Comparison of ENCODE assay signal across 8 mouse cellular contexts in the genomic region with DNA sequence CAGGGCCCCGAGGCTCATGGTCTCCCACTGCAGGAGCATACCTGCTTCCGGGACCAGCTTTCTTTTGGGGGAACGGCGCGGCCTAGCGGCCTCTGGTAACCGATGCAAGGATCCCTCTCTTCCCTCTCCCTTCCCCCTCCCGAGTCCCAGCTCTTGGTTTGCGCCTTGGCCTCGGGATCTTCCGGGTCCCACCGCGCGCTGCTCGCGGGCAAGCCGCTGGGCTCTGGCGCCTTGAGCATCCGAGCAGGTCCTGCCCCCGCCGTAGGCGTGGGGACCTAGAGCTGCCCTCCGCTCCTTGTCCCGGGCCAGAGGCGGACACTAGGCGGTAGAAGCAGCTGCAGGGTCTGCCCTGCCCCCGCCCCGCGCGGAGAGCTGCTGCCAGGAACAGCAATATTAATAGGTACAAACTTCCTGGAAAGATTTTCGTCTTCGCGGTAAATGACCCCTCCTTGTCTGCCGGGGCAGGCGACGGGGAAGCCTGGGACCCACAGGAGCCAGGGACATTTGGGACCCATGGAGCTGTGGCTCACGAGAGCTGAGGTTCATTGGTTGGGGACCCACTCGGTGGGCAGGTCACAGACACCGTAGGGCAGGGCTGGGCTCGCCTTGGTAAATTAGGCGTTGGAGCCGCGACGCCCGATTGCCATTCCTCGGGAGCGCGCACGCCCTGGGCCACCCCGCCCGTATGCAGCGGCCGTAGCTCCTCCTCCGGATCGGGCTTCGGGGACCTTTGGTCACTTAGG. TPM values are rescaled to one million over a fixed set of nuclear protein-coding genes. Genes with fewer than 3 reads are reported as not detected.
DNase-seq lines count a peak whose midpoint lies in the region; ATAC-seq lines count a peak whose summit lies in the region.

No protein-coding gene starts in this region.

- ATAC-seq in embryonic facial prominence, embryonic 12.5 days (ENCODE audit: insufficient number of reproducible peaks, insufficient read depth, low FRiP score, low TSS enrichment), result peak; percentile 85
- peak; percentile 86 for ATAC-seq in midbrain, embryonic 12.5 days (ENCODE audit: low FRiP score, low read depth)

- peaks cover 19% of the 10 kb centered on the region; the same call in 1 of the 2 replicates for H3K4me1 ChIP-seq in embryonic facial prominence, embryonic 12.5 days
- peaks cover 20% of the 10 kb centered on the region for H3K4me1 ChIP-seq in limb, embryonic 10.5 days
- H3K4me1 ChIP-seq in midbrain, embryonic 12.5 days, result peaks cover 23% of the 10 kb centered on the region; the same call in 1 of the 2 replicates

- no peaks in the 10 kb centered on the region for H3K36me3 ChIP-seq in embryonic facial prominence, embryonic 12.5 days
- H3K36me3 ChIP-seq in limb, embryonic 10.5 days, result no peaks in the 10 kb centered on the region
- no peaks in the 10 kb centered on the region for H3K36me3 ChIP-seq in midbrain, embryonic 12.5 days

- peak overlapping the region; percentile 68 for H3K4me3 ChIP-seq in embryonic facial prominence, embryonic 12.5 days
- H3K4me3 ChIP-seq in limb, embryonic 10.5 days, result peak overlapping the region; percentile 68
- H3K4me3 ChIP-seq in midbrain, embryonic 12.5 days, result peak overlapping the region; percentile 70

- peaks cover 3% of the 10 kb centered on the region; the same call in 1 of the 2 replicates for H3K9me3 ChIP-seq in embryonic facial prominence, embryonic 12.5 days
- H3K9me3 ChIP-seq in limb, embryonic 10.5 days (replicated peaks), result no peaks in the 10 kb centered on the region
- peaks cover 5% of the 10 kb centered on the region; the same call in 1 of the 2 replicates for H3K9me3 ChIP-seq in midbrain, embryonic 12.5 days

- under 1% methylated on average over 56 of the region's 56 CpGs for WGBS in embryonic facial prominence, embryonic 12.5 days
- under 1% methylated on average over 56 of the region's 56 CpGs for WGBS in limb, embryonic 10.5 days
- WGBS in midbrain, embryonic 12.5 days, result under 1% methylated on average over 56 of the region's 56 CpGs

- H3K9ac ChIP-seq in embryonic facial prominence, embryonic 12.5 days, result peak overlapping the region; percentile 78
- H3K9ac ChIP-seq in midbrain, embryonic 12.5 days (replicated peaks), result peak overlapping the region; percentile 79

- H3K27ac ChIP-seq in embryonic facial prominence, embryonic 12.5 days, result peak overlapping the region; percentile 90
- peak overlapping the region; percentile 94 for H3K27ac ChIP-seq in limb, embryonic 10.5 days
- H3K27ac ChIP-seq in midbrain, embryonic 12.5 days (replicated peaks), result peak overlapping the region; percentile 91

- H3K4me2 ChIP-seq in embryonic facial prominence, embryonic 12.5 days (replicated peaks), result peak overlapping the region; percentile 90
- peak overlapping the region; percentile 96 for H3K4me2 ChIP-seq in midbrain, embryonic 12.5 days (replicated peaks)

- peak; percentile 95 for DNase-seq in 3134 (ENCODE audit: extremely low read depth, insufficient read length, low spot score)
- DNase-seq in adrenal gland, postnatal 36 days, result peak; percentile 91 to 92
- DNase-seq in heart, adult 18-20 months, result peak; percentile 92
- peak; percentile 90 for DNase-seq in kidney, adult 18-20 months
- peak; percentile 89 for DNase-seq in limb, embryonic 10.5 days (ENCODE audit: low spot score)
- peak; percentile 82 for DNase-seq in skeletal muscle tissue, adult 2 months (ENCODE audit: low read depth, low spot score)

- no peaks in the 10 kb centered on the region for H3K27me3 ChIP-seq in embryonic facial prominence, embryonic 12.5 days
- no peaks in the 10 kb centered on the region for H3K27me3 ChIP-seq in limb, embryonic 10.5 days (ENCODE audit: low read depth, poor library complexity, severe bottlenecking)
- H3K27me3 ChIP-seq in midbrain, embryonic 12.5 days, result peaks cover 16% of the 10 kb centered on the region

RNA-seq across cellular contexts. Expression of a gene that starts 35.9 kb away (rescaled TPM):
- 100 to 1,000 TPM; 680 to 813 TPM for total RNA-seq in adrenal gland, postnatal 36 days (2021)
- 3,184 and 3,209 TPM in 2 replicates for polyA plus RNA-seq in embryonic facial prominence, embryonic 12.5 days (2016; fragmentation: Nextera tagmentation; extraction: Ambion mirVana)
- total RNA-seq in heart, adult 18-20 months (2021), result 100 to 1,000 TPM; 363 to 405 TPM
- polyA plus RNA-seq in limb, embryonic 10.5 days (2016; fragmentation: Nextera tagmentation; extraction: Ambion mirVana), result 2,611 and 2,929 TPM in 2 replicates
- polyA plus RNA-seq in midbrain, embryonic 12.5 days (2016; fragmentation: Nextera tagmentation; extraction: Ambion mirVana), result 3,369 and 3,552 TPM in 2 replicates

RNA-seq across cellular contexts. Expression of a gene that starts 52.0 kb away (rescaled TPM):
- 10 to 100 TPM; 48.6 to 54.3 TPM for total RNA-seq in adrenal gland, postnatal 36 days (2021)
- 27.8 and 29.2 TPM in 2 replicates for polyA plus RNA-seq in embryonic facial prominence, embryonic 12.5 days (2016; fragmentation: Nextera tagmentation; extraction: Ambion mirVana)
- 10 to 100 TPM; 23.3 to 24.8 TPM for total RNA-seq in heart, adult 18-20 months (2021)
- 17.0 and 19.2 TPM in 2 replicates for polyA plus RNA-seq in limb, embryonic 10.5 days (2016; fragmentation: Nextera tagmentation; extraction: Ambion mirVana)
- 27.4 and 29.3 TPM in 2 replicates for polyA plus RNA-seq in midbrain, embryonic 12.5 days (2016; fragmentation: Nextera tagmentation; extraction: Ambion mirVana)

Comparison
In these comparisons a context has a peak if more than half of its experiments do, and no peak if none do; other contexts are left out.
1. Peak in every context shown above with its lines: DNase-seq, ATAC-seq, H3K4me3 ChIP-seq and H3K27ac ChIP-seq.